Mouse (Mus musculus): Measurements from ENCODE around the gene Alox12.

- no peak for TF ChIP-seq ZNF384 (IDR thresholded peaks at IDR 0.05; ENCODE audit: low read depth, low read length)
- no peak for TF ChIP-seq ZC3H11A (IDR thresholded peaks at IDR 0.05; ENCODE audit: borderline replicate concordance, low read depth, low read length)
- no peak for TF ChIP-seq HCFC1 (IDR thresholded peaks at IDR 0.05; ENCODE audit: borderline replicate concordance, insufficient read depth, low read length)
- no peak for TF ChIP-seq MAFK (IDR thresholded peaks at IDR 0.05; ENCODE audit: insufficient read depth, low read depth, low read length)
Measured at GRCm38 (mm10) chr11:70198332-70198731, 56.8 kb downstream of the Alox12 start.
